Mouse (Mus musculus) bone marrow macrophage, adult 2 months (primary cell): ENCODE data around the gene Rock2. TPM values are rescaled to one million over a fixed set of nuclear protein-coding genes. Genes with fewer than 3 reads are reported as not detected.

Experiments used
- H3K27ac ChIP-seq: 2 replicates; pipeline ENCODE4 v1.5.1; 2012; ENCODE audit warnings: low read depth, low read length; ENCODE audit not compliant: insufficient read depth
- H3K4me1 ChIP-seq: 2 replicates; pipeline ENCODE4 v1.6.1; 2012; ENCODE audit warnings: low read length; ENCODE audit not compliant: control insufficient read depth, insufficient read depth
- H3K4me3 ChIP-seq: 2 replicates; pipeline ENCODE4 v1.5.1; 2012; ENCODE audit warnings: mild to moderate bottlenecking, low read length, moderate library complexity; ENCODE audit not compliant: insufficient read depth
- CTCF ChIP-seq: IDR thresholded peaks from 2 replicates; pipeline ENCODE4 v1.5.1; 2012; ENCODE audit warnings: low read depth, mild to moderate bottlenecking, low read length, moderate library complexity
- POLR2A ChIP-seq: IDR thresholded peaks from 2 replicates; pipeline ENCODE4 v1.6.1; 2012; ENCODE audit warnings: mild to moderate bottlenecking, low read depth, low read length, borderline replicate concordance
- polyA plus RNA-seq: library from polyadenylated mRNA; stranded (reverse); fragments of >200 nt; gene quantifications from 2 replicates; pipeline ENCODE4 v1.2.4, GENCODE M21; 2012; ENCODE audit not compliant: missing spikeins, insufficient read depth, insufficient read length

Gene Rock2
- polyA plus RNA-seq, 1 experiment: 47.9 TPM

GRCm38 (mm10) chr12:16927889-16928288 is 33.2 kb downstream of the Rock2 start:
- Histone ChIP-seq H3K4me3 (no peak overlapping the region), H3K4me1 (peaks cover 9% of the 10 kb centered on the region), H3K27ac (no peak overlapping the region)
- TF ChIP-seq POLR2A: no peak
- TF ChIP-seq CTCF: no peak

- H3K4me1 ChIP-seq: no peaks in the 10 kb centered on the region
- no peak overlapping the region for H3K4me3 ChIP-seq
- no peak overlapping the region for H3K27ac ChIP-seq
- no peak for TF ChIP-seq CTCF
- TF ChIP-seq POLR2A: no peak
These were observed 39.7 kb downstream of the Rock2 start for GRCm38 (mm10) chr12:16934423-16934822.

- TF ChIP-seq CTCF (no peak), POLR2A (no peak)
- H3K4me1 ChIP-seq: no peaks in the 10 kb centered on the region
- H3K4me3 ChIP-seq: no peak overlapping the region
- H3K27ac ChIP-seq: no peak overlapping the region
These were observed 47.3 kb downstream of the Rock2 start for GRCm38 (mm10) chr12:16941976-16942375.

DNA sequence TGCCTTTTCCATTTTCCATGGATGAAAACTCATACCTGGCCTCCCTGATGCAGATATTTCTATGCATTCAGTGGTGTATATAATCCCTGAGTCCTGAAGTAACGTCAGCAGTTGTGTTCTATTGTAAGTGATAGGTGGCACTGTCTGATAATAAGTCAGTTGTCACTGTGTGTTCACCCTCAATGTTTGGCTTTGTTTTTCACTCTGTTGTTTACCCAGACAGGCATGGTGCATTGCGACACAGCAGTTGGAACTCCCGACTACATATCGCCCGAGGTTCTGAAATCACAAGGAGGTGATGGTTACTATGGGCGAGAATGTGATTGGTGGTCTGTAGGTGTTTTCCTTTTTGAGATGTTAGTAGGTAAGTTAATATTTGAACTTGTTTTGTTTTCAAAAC is 53.5 kb downstream of the Rock2 start:
- Histone ChIP-seq H3K4me3 (no peak overlapping the region), H3K4me1 (no peaks in the 10 kb centered on the region), H3K27ac (no peak overlapping the region)
- TF ChIP-seq CTCF (no peak), POLR2A (no peak)

- no peak for TF ChIP-seq CTCF
- TF ChIP-seq POLR2A: no peak
- Histone ChIP-seq H3K4me1 (peaks cover 5% of the 10 kb centered on the region), H3K4me3 (no peak overlapping the region)
These were observed 64.2 kb downstream of the Rock2 start for GRCm38 (mm10) chr12:16958851-16959250.

DNA sequence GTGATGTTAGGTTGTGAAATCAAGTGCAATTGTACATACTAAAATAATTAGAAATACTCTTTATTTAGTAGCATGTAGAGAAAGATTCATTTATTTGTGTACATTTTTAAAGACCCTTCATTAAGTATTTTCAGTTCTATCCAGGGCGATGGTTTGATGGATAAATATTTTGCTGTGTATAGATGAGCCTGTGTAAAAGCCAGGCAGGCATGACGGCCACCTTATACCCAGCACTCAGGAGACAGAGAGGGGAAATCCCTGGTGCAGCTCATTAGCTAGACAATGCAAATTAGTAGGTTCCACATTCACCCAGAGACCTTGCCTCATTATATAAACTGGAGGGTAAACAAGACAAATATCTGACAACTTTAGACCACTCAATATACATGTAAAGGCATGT is 68.7 kb downstream of the Rock2 start:
- no peak overlapping the region for H3K4me3 ChIP-seq
- H3K4me1 ChIP-seq: no peaks in the 10 kb centered on the region
- TF ChIP-seq CTCF (no peak), POLR2A (no peak)
- no peak overlapping the region for H3K27ac ChIP-seq

More at GRCm38 (mm10) chr12:16958851-16959250, 64.2 kb downstream of the Rock2 start:
- H3K27ac ChIP-seq: no peak overlapping the region

DNA sequence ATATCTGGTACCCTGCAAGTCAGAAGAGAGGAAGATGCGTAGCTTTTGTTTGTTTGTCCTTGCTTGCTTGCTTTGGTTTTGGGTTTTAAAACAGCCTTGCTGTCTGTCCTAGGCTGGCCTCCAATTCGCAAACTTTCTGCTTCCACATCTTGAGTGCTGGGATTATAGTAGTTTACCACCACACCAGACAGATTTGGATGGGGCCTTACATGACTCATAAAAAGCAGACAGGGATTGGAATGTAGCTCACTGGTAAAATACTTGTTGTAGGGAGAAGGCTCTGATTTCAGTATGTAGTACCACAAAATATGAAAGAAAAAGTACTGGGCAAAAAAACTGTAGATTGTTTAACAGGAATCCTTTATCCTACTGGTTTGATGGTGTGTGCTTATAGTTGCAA is 72.1 kb downstream of the Rock2 start:
- no peaks in the 10 kb centered on the region for H3K4me1 ChIP-seq
- TF ChIP-seq POLR2A (no peak), CTCF (no peak)
- H3K27ac ChIP-seq: no peak overlapping the region
- no peak overlapping the region for H3K4me3 ChIP-seq

DNA sequence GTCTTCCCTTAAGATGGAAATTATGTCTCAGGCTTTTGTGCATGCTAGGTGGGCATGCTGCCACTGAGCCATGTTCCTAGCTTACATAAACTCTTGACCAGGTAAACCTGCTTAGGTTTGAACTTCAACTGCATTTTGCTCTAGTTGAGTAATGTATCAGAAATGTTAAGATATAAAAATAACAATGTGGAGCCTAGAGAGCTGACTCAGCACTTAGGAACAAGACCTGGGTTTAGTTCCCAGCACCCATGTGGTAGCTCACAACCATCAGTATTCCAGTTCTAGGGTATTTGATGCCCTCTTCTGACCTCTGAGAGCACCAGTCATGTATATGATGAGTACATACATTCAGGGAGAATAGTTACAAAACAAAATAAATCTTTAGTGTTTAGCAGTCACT is 82.4 kb downstream of the Rock2 start:
- Histone ChIP-seq H3K4me1 (no peaks in the 10 kb centered on the region), H3K4me3 (no peak overlapping the region), H3K27ac (no peak overlapping the region)
- TF ChIP-seq CTCF (no peak), POLR2A (no peak)

- H3K4me3 ChIP-seq: no peak overlapping the region
- TF ChIP-seq CTCF (no peak), POLR2A (no peak)
- H3K27ac ChIP-seq: no peak overlapping the region
- no peaks in the 10 kb centered on the region for H3K4me1 ChIP-seq
These were observed 91.1 kb downstream of the Rock2 start for GRCm38 (mm10) chr12:16985778-16986177.

DNA sequence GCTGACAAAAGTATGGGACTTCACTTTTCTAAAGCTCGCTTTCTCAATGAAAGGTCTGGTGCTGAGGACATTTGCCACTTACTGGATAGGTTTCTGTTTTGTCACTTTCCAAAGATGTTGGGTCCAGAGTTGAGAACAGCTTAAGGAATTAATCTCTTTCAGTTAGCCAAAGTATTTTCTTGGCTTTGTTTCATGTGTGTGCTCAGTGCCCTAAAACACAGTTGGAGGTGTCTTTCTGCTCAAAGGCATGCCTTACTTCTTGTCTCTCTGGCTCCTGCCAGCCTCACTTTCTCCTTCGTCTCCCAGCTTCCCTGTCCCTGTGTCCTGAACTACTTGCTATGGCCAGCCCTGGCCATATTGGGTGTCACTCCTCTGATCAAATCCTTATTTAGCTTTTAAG is 96.7 kb downstream of the Rock2 start:
- peaks cover 4% of the 10 kb centered on the region for H3K4me1 ChIP-seq
- H3K27ac ChIP-seq: no peak overlapping the region
- TF ChIP-seq CTCF: no peak
- no peak for TF ChIP-seq POLR2A
- no peak overlapping the region for H3K4me3 ChIP-seq

GRCm38 (mm10) chr12:16992355-16992754 is 97.7 kb downstream of the Rock2 start:
- TF ChIP-seq CTCF (no peak), POLR2A (no peak)
- H3K4me1 ChIP-seq: peaks cover 4% of the 10 kb centered on the region
- no peak overlapping the region for H3K27ac ChIP-seq
- H3K4me3 ChIP-seq: no peak overlapping the region
